Mouse (Mus musculus) heart, adult 18-20 months (tissue): ENCODE results near the gene Nlk. TPM values are rescaled to one million over a fixed set of nuclear protein-coding genes. Genes with fewer than 3 reads are reported as not detected.
A peak's percentile ranks its signal among the peaks of the same experiment; 100 is the strongest.
"Not testable (repeated sequence)": the region's sequence is repeated elsewhere in the genome, so short reads cannot be mapped to it uniquely, and the experiment has no call there.

Source experiments
- DNase-seq, 2 experiments: peaks; one replicate each; pipeline ENCODE4 v3.0.0; 2021 to 2022; ENCODE audit warnings: mixed read lengths in 1 of 2
- total RNA-seq, 2 experiments: library from RNA; stranded (reverse); gene quantifications; 2 replicates each; pipeline ENCODE4 v1.2.3; 2021

Gene Nlk
- total RNA-seq, 2 experiments from 2014 or later = 13.1 to 13.2 TPM

GRCm38 (mm10) chr11:78596750-78597149 is 100.4 kb downstream of the Nlk start:
- no peak for DNase-seq

GRCm38 (mm10) chr11:78595773-78596172 is 101.4 kb downstream of the Nlk start:
- DNase-seq = no peak

GRCm38 (mm10) chr11:78594271-78594964 is 102.8 kb downstream of the Nlk start:
- DNase-seq = no peak

GRCm38 (mm10) chr11:78587677-78588076 is 109.5 kb downstream of the Nlk start:
- DNase-seq = not testable (repeated sequence)

- no peak for DNase-seq
These were observed 111.1 kb downstream of the Nlk start for GRCm38 (mm10) chr11:78586099-78586498.

- DNase-seq = no peak
These were observed 114.3 kb downstream of the Nlk start for GRCm38 (mm10) chr11:78582848-78583247.

- no peak for DNase-seq
These were observed 122.2 kb downstream of the Nlk start for GRCm38 (mm10) chr11:78574975-78575374.

GRCm38 (mm10) chr11:78574536-78574935 is 122.6 kb downstream of the Nlk start:
- DNase-seq = no peak

- not testable (repeated sequence) for DNase-seq
These were observed 123.1 kb downstream of the Nlk start for GRCm38 (mm10) chr11:78574031-78574430.

GRCm38 (mm10) chr11:78571854-78572253 is 125.3 kb downstream of the Nlk start:
- DNase-seq = no peak

- DNase-seq = no peak
These were observed 125.7 kb downstream of the Nlk start for GRCm38 (mm10) chr11:78571441-78571840.

- DNase-seq = no peak
These were observed 127.4 kb downstream of the Nlk start for GRCm38 (mm10) chr11:78569806-78570205.

- no peak for DNase-seq
These were observed 128.3 kb downstream of the Nlk start for GRCm38 (mm10) chr11:78568827-78569226.

GRCm38 (mm10) chr11:78567614-78568013 is 129.6 kb downstream of the Nlk start:
- DNase-seq = no peak

GRCm38 (mm10) chr11:78566775-78567174 is 130.4 kb downstream of the Nlk start:
- peak; percentile 65 to 81 for DNase-seq

GRCm38 (mm10) chr11:78560447-78560846 is 136.7 kb downstream of the Nlk start:
- peak; percentile 80 to 81 for DNase-seq

GRCm38 (mm10) chr11:78557241-78557640 is 139.9 kb downstream of the Nlk start:
- no peak for DNase-seq

GRCm38 (mm10) chr11:78556070-78556469 is 141.1 kb downstream of the Nlk start:
- no peak for DNase-seq

GRCm38 (mm10) chr11:78555623-78556022 is 141.6 kb downstream of the Nlk start:
- peak in 1 of 2 experiments; percentile 14 for DNase-seq

- DNase-seq = no peak
These were observed 146.1 kb downstream of the Nlk start for GRCm38 (mm10) chr11:78551059-78551398.

GRCm38 (mm10) chr11:78550168-78551058 is 146.8 kb downstream of the Nlk start, which contains the start of gene Tmem97:
Tmem97 (minus strand) TSS chr11:78550777.
- DNase-seq = peak; percentile 95 to 97

- DNase-seq = no peak
These were observed 147.6 kb downstream of the Nlk start for GRCm38 (mm10) chr11:78549491-78549987.
